Mouse (Mus musculus) heart, adult 2 months (tissue): ENCODE results near the gene Nfkbie.

Experiments
- CTCF ChIP-seq: fragments of 200-600 bp; IDR thresholded peaks from 2 replicates; pipeline ENCODE4 v1.8.1; 2022; ENCODE audit warnings: antibody characterized with exemption, mild to moderate bottlenecking, moderate library complexity
- POLR2A ChIP-seq: fragments of 200-500 bp; IDR thresholded peaks from 2 replicates; pipeline ENCODE4 v1.6.1; 2011; ENCODE audit warnings: mild to moderate bottlenecking, low read depth, low read length, control low read depth; ENCODE audit not compliant: insufficient read depth

- TF ChIP-seq CTCF (no peak), POLR2A (no peak)
Observed at GRCm38 (mm10) chr17:45606992-45607879, 51.7 kb downstream of the Nfkbie start.
